Mouse (Mus musculus) large intestine, adult 2 months (tissue): ENCODE results near the gene Rps27a. TPM values are rescaled to one million over a fixed set of nuclear protein-coding genes. Genes with fewer than 3 reads are reported as not detected.
"Not testable (repeated sequence)": the region's sequence is repeated elsewhere in the genome, so short reads cannot be mapped to it uniquely, and the experiment has no call there.

Source experiments
- DNase-seq: peaks from one replicate; pipeline ENCODE4 v3.0.0-alpha.2; 2012; ENCODE audit warnings: low read depth, low spot score
- WGBS: fragments of 180-500 bp; shearing (Covaris S2); methylation state at CpG from one replicate; pipeline ENCODE4 v1.1.7; 2018; 5-methylcytosine and 5-hydroxymethylcytosine counted together
- polyA plus RNA-seq: library from polyadenylated mRNA; depleted of rRNA; stranded (reverse); fragments of >200 nt; gene quantifications from 2 replicates; pipeline ENCODE4 v1.2.3, GENCODE M21; 2012; rRNA removed

The Rps27a gene
- 157 and 160 TPM in 2 replicates for polyA plus RNA-seq

GRCm38 (mm10) chr11:29547752-29548503 is at the start of gene Rps27a, which contains the start of gene Clhc1:
Gene Rps27a (minus strand): TSS chr11:29548109.
Gene Clhc1 (plus strand): TSS chr11:29547950.
- WGBS: under 1% methylated on average over 46 of the region's 46 CpGs
- DNase-seq: peak; percentile 89

DNA sequence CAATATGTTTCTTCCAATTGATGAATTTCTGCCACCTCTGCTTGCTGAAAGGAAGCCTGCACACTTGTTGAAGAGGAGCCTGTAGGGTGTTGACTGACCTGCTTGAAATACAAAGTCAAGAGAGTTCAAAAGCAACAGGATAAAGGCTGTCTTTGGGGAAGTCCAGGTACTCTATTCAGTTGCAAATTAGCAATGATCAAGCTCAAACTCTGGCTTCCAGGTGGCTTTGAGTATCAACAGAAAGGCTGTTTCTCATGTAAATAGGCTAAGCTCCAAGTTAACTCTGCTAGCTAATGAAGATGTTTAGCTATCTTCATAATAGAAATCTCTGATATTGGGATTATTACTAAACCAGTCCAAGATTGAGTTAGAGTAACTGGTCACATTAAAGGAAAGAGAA is 49.2 kb upstream of the Rps27a start:
- DNase-seq: no peak

- DNase-seq: no peak
Observed at GRCm38 (mm10) chr11:29595217-29595616, 47.3 kb upstream of the Rps27a start.

DNA sequence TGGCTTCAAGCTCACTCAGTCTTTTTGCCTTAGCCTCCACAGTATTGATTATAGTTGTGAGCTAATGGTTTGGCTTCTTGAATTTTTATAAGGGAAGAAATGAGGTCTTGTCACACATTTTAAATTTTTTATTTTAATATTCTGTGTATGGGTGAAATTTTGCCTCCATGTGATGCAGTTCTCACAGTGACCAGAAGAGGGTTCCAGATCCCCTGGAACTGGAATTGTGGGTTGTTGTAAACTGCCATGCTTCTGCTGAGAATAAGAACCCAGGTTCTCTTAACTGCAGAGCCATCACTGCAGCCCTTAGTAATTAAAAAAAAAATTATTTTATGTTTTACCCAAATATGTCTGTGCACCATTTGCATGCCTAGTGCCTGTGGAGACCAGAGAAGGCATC is 31.7 kb upstream of the Rps27a start:
- no peak for DNase-seq

DNA sequence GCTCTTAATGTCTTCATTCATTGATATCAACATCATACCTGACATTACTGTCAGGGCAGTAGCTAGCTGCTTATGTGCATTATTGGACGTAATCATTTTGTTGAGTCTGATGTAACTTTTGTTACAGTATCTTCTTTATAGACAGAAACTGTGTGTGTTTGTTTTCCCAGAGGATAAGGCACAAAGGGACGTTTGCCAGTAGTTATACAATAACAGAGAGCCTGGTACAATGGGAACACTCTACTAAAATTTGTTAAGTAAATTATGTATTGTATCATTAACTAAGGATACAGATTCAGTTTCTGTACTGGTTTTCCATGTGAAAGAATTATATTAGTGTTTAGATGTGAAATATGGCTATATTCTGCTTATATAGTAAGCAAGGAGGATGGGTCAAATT is 24.7 kb upstream of the Rps27a start:
- WGBS: 35% methylated on average over 2 of the region's 2 CpGs
- DNase-seq: no peak

DNA sequence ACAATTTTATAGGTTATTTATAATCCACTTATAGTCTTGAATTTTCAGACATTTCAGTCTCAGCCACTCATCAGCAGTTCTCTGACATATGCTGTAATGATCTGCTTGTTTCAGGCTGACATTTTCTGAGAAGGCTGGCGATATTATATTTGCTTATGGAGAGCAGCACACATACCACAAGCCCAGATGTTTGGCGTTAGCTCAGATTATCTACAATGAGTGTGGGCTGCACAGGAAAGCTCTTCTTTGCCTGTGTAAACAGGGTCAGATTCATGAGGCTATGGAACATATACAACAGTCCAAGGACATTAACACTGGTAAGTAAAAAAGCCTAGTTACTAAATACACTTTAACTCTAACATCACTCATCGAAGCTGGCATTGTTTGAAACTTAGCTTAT is 23.6 kb upstream of the Rps27a start:
- 32% methylated on average over 3 of the region's 3 CpGs for WGBS
- DNase-seq: no peak

GRCm38 (mm10) chr11:29563406-29563805 is 15.5 kb upstream of the Rps27a start:
- WGBS: 85% methylated on average over 2 of the region's 2 CpGs
- no peak for DNase-seq

DNA sequence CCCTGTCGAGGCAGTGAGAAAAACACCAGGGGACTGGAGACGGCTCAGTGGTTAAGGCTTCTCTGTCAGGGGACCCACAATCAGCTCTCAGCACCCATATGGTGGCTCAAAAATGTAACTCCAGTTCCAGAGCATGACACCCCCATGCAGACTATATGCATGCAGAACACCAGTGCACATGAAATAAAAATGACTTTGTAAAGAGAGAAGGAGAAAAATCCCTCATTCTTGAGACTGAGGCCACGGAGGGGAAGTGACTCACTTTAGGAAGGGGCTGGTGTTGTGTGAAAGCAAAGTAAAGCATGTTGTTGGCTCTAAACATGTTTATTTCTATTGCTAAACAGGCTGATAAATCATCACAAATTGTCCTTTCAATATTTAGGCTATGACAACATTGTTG is 13.1 kb upstream of the Rps27a start:
- WGBS: 82% methylated on average over 3 of the region's 3 CpGs
- DNase-seq: no peak

- no peak for DNase-seq
- WGBS: 80% methylated on average over 9 of the region's 9 CpGs
Observed at GRCm38 (mm10) chr11:29560452-29560851, 12.5 kb upstream of the Rps27a start.

DNA sequence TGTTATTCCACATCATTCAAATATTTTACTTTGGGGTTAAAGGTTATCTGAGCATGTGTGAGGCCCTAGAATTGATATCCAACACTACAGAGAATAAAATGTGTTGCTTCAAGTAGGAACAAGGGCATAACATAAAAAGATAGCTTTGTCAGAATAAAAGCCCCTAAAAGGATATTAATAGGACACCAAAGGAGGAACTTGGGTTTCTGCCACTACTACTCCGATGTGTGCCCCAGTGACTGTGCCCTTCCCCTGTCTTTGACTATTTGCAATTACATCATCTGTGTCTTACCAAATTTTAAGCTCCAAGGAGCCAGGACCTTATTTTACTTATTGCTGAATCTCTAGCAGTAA is 1.5 kb upstream of the Rps27a start:
- no peak for DNase-seq

GRCm38 (mm10) chr11:29548504-29549424 is 855 bp upstream of the Rps27a start:
- no peak for DNase-seq
- 22% methylated on average over 23 of the region's 23 CpGs for WGBS

More for the DNA sequence above, 1.5 kb upstream of the Rps27a start:
- WGBS: 65% methylated on average over 1 of the region's 1 CpGs

DNA sequence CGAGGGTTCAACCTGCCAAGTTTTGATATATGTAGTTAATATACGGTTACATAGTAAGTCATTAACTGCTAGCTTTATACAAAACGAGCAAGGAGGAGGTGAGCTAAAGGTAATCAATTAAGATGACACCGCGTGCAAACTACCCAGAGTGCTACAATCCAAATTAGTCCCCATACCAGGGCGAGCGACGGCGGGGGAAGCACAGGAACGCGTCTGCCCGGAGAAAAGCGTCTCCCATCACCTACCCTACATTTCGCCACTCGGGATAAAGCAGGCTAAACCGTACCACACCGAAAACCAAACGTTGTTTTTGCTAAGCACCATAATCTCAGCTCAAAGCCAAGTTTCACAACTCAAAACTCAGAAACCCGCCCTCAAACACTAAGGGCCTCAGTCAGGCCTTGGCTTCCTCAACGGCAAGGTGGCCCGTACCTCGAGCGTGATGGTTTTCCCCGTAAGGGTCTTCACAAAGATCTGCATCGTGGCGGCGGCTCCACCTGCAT is 609 bp downstream of the Rps27a start:
- WGBS: 0% methylated on average over 27 of the region's 27 CpGs
- no peak for DNase-seq

DNA sequence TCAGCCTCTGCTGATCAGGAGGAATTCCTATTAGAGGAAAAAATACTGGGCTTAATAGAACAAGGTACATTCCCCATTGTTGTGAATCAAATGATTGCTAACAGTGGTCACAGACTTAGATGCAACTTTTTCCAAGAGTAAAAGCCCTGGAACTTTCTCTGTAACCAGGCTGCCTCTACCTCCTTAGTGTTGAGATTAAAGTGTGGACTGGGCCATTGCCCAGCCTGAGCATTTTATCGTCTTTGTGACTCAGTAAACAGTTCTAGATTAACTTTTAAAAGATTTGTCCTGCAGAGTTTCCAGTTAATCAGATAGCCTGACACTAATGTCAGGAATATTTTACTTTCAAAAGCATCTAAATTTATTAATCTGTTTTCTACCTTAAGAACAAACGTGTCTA is 1.1 kb downstream of the Rps27a start:
- WGBS: 5% methylated on average over 2 of the region's 2 CpGs

DNA sequence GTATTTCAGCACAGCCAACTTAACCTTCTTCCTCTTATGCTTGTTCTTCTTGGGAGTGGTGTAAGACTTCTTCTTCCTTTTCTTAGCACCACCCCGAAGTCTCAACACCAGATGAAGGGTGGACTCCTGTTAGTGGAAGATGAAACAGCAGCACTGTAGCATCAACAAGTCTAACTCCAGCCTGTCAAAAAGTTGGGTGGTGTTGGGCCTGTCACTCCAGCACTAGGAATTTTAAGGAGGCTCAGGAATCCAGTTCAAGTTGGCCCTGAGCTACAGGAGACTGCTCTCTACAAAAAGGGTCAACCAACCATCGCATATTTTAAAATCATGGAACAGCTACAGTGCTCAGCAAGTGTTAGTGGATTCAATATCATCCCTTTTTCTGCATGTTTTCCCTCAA is 1.6 kb downstream of the Rps27a start:
- not testable (repeated sequence) for DNase-seq
- 77% methylated on average over 2 of the region's 2 CpGs for WGBS

More for the DNA sequence above, 1.1 kb downstream of the Rps27a start:
- no peak for DNase-seq

DNA sequence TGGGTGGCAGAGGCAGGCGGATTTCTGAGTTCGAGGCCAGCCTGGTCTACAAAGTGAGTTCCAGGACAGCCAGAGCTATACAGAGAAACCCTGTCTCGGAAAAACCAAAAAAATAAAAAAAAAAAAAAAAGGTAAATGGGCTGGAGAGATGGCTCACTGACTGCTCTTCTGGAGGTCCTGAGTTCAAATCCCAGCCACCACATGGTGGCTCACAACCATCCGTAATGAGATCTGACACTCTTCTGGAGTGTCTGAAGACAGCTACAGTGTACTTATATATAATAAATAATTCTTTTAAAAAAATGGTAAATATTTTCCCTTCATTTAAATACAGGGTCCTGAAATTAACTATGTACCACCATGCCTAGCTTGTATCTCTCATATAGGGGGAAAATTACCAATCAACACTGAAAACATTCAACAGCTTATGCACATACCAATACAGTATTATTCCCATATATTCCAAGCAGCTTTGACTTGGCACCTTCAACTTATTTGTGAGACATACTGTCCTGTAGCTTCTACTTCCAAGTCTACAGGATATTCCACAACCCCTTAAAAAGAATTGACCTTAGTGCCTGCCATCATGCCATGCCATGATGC is 2.7 kb downstream of the Rps27a start:
- DNase-seq: not testable (repeated sequence)
- 91% methylated on average over 4 of the region's 4 CpGs for WGBS

DNA sequence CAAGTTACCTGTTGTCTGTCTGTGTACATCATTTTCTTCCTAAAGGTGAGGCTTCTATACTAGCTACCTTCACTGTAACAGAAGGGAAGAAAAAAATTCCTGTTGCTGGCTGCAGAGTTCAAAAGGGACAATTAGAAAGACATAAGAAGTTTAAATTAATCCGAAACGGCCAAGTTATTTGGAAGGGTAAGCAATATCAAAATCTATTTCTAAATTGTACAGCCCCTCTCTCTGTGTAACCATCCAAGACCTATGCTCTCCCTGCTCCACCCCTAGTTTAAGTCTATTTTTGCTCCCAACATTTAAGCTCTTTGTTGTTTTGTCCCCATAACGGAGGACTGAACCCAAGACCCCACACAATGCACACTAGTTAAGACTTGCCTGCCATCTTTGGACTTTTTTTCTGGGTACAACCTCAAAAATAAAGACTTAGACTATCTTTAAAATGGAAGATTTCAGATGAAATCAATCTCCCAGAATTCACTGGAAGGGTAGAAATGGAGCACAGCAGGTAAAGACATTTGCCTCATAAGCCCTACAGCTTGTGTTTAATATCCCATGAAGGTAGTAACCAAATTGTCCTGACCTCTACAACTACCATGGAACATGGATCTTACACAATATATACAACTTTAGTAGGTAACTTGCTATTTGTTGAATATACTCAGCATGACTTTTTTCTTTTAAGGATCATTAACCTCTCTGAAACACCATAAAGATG is 3.5 kb downstream of the Rps27a start:
- no peak for DNase-seq
- 88% methylated on average over 3 of the region's 3 CpGs for WGBS

DNA sequence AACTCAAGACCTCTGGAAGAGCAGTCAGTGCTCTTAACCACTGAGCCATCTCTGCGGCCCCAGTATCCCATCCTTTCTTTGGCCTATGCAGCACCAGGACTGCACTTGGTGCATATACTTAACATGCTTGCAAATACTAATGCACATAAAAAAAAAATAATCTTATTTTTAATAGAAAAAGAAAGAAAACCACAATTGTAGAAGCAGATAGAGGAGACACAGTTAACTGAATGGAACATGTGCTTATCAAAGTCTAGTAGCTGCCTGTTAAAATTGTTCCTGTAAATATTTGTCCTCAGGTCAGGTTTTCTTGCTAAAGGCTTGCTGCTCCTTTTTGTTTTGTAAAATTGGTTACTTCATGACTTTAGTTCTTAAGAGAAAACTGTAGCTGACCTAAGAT is 9.7 kb downstream of the Rps27a start:
- 100% methylated on average over 1 of the region's 1 CpGs for WGBS
- no peak for DNase-seq

- 2% methylated on average over 47 of the region's 47 CpGs for WGBS
- DNase-seq: peak; percentile 53
Observed at GRCm38 (mm10) chr11:29525988-29526794, 21.7 kb downstream of the Rps27a start, which contains the start of gene Mtif2. Gene Mtif2 (plus strand): TSS chr11:29526408.
